Mouse (Mus musculus): Measurements from ENCODE around the gene Lad1. TPM values are rescaled to one million over a fixed set of nuclear protein-coding genes. Genes with fewer than 3 reads are reported as not detected.

Lad1 gene
- total and polyA plus RNA-seq, 2 experiments from 2014 or later = 0.40 to 0.81 TPM

DNA sequence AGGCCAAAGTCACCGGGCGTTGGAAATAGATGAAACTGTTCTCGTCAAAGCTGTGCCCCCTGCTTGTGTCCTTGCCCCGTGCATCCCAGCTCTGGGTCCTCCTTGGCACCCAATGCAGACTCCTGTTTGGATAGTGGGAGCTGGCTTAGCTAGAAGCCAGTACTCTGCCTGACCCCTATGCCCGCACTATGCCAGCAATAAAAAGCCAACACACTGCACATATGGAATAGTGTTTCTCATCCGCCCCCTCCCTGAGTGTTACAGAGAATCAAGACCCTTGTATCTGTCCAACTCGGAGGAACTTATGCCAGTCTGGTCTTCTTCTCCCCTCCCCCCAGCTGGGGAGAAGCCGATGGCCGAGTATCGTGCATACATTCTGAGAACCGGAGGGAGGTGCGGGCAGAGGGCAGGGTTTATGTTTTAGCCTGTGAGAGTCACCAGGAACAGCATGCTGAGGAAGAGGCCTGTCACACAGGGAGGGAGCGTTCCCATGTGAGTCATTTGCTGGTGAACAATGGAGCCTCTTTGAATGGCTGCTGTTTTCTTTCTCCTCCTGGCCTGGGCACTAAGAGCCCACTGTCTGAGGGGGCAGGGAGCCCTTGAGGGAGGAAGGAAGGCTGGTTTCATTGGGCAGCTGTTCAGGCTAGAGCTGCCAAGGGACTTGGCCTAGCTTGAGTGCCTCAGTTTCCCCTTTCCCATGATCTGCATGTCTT lies 33.8 kb downstream of the Lad1 start:
- ATAC-seq = peak; percentile 65
- no peak for TF ChIP-seq CTCF (IDR thresholded peaks at IDR 0.05; ENCODE audit: low read depth)
- no peak overlapping the region for H3K27ac ChIP-seq (ENCODE audit: low read depth, low read length)
- 35% methylated on average over 13 of the region's 13 CpGs for WGBS
- no peak overlapping the region for H3K4me3 ChIP-seq (ENCODE audit: low read depth, low read length)
- DNase-seq = peak; percentile 14
- no peak overlapping the region for H3K4me2 ChIP-seq (ENCODE audit: low read depth)
- H3K36me3 ChIP-seq (ENCODE audit: insufficient read depth) = no peaks in the 10 kb centered on the region
- H3K27me3 ChIP-seq (ENCODE audit: insufficient read depth, low read length) = no peaks in the 10 kb centered on the region
- H3K4me1 ChIP-seq (ENCODE audit: insufficient read depth) = no peaks in the 10 kb centered on the region
- H3K9ac ChIP-seq = no peak overlapping the region
- no peaks in the 10 kb centered on the region for H3K9me3 ChIP-seq (ENCODE audit: low read length)

- no peak for TF ChIP-seq CTCF (IDR thresholded peaks at IDR 0.05; ENCODE audit: low read depth)
- Histone ChIP-seq H3K36me3 (ENCODE audit: insufficient read depth) (no peaks in the 10 kb centered on the region), H3K9ac (no peak overlapping the region), H3K4me1 (ENCODE audit: insufficient read depth) (no peaks in the 10 kb centered on the region), H3K27me3 (ENCODE audit: insufficient read depth, low read length) (no peaks in the 10 kb centered on the region), H3K4me3 (ENCODE audit: low read depth, low read length) (no peak overlapping the region), H3K9me3 (ENCODE audit: low read length) (no peaks in the 10 kb centered on the region), H3K27ac (ENCODE audit: low read depth, low read length) (no peak overlapping the region), H3K4me2 (ENCODE audit: low read depth) (no peak overlapping the region)
- 93% methylated on average over 4 of the region's 4 CpGs for WGBS
- ATAC-seq (no peak), DNase-seq (no peak)
These were observed 34.8 kb downstream of the Lad1 start for GRCm38 (mm10) chr1:135853200-135853599.

GRCm38 (mm10) chr1:135854591-135855343 lies 36.4 kb downstream of the Lad1 start:
- Histone ChIP-seq H3K36me3 (ENCODE audit: insufficient read depth) (no peaks in the 10 kb centered on the region), H3K4me1 (ENCODE audit: insufficient read depth) (no peaks in the 10 kb centered on the region), H3K27me3 (ENCODE audit: insufficient read depth, low read length) (no peaks in the 10 kb centered on the region), H3K4me2 (ENCODE audit: low read depth) (no peak overlapping the region), H3K9me3 (ENCODE audit: low read length) (no peaks in the 10 kb centered on the region), H3K4me3 (ENCODE audit: low read depth, low read length) (no peak overlapping the region), H3K9ac (no peak overlapping the region), H3K27ac (ENCODE audit: low read depth, low read length) (no peak overlapping the region)
- ATAC-seq = no peak
- 87% methylated on average over 6 of the region's 6 CpGs for WGBS
- no peak for TF ChIP-seq CTCF (IDR thresholded peaks at IDR 0.05; ENCODE audit: low read depth)
- no peak for DNase-seq

- no peak overlapping the region for H3K4me3 ChIP-seq (ENCODE audit: low read depth, low read length)
- no peak for TF ChIP-seq CTCF (IDR thresholded peaks at IDR 0.05; ENCODE audit: low read depth)
- 95% methylated on average over 1 of the region's 1 CpGs for WGBS
These were observed 36.9 kb downstream of the Lad1 start for GRCm38 (mm10) chr1:135855344-135855687.

GRCm38 (mm10) chr1:135856070-135856469 lies 37.7 kb downstream of the Lad1 start:
- no peak for TF ChIP-seq CTCF (IDR thresholded peaks at IDR 0.05; ENCODE audit: low read depth)
- Histone ChIP-seq H3K4me2 (ENCODE audit: low read depth) (no peak overlapping the region), H3K4me1 (ENCODE audit: insufficient read depth) (no peaks in the 10 kb centered on the region), H3K9me3 (ENCODE audit: low read length) (no peaks in the 10 kb centered on the region), H3K27ac (ENCODE audit: low read depth, low read length) (no peak overlapping the region), H3K9ac (no peak overlapping the region), H3K4me3 (ENCODE audit: low read depth, low read length) (no peak overlapping the region), H3K36me3 (ENCODE audit: insufficient read depth) (no peaks in the 10 kb centered on the region), H3K27me3 (ENCODE audit: insufficient read depth, low read length) (no peaks in the 10 kb centered on the region)
- no peak for ATAC-seq
- WGBS = 74% methylated on average over 4 of the region's 4 CpGs
- DNase-seq = no peak

More at GRCm38 (mm10) chr1:135855344-135855687, 36.9 kb downstream of the Lad1 start:
- no peaks in the 10 kb centered on the region for H3K36me3 ChIP-seq (ENCODE audit: insufficient read depth)
- H3K9ac ChIP-seq = no peak overlapping the region
- H3K9me3 ChIP-seq (ENCODE audit: low read length) = no peaks in the 10 kb centered on the region
- no peaks in the 10 kb centered on the region for H3K4me1 ChIP-seq (ENCODE audit: insufficient read depth)
- H3K27me3 ChIP-seq (ENCODE audit: insufficient read depth, low read length) = no peaks in the 10 kb centered on the region
- ATAC-seq = no peak
- no peak overlapping the region for H3K4me2 ChIP-seq (ENCODE audit: low read depth)
- no peak for DNase-seq
- no peak overlapping the region for H3K27ac ChIP-seq (ENCODE audit: low read depth, low read length)

DNA sequence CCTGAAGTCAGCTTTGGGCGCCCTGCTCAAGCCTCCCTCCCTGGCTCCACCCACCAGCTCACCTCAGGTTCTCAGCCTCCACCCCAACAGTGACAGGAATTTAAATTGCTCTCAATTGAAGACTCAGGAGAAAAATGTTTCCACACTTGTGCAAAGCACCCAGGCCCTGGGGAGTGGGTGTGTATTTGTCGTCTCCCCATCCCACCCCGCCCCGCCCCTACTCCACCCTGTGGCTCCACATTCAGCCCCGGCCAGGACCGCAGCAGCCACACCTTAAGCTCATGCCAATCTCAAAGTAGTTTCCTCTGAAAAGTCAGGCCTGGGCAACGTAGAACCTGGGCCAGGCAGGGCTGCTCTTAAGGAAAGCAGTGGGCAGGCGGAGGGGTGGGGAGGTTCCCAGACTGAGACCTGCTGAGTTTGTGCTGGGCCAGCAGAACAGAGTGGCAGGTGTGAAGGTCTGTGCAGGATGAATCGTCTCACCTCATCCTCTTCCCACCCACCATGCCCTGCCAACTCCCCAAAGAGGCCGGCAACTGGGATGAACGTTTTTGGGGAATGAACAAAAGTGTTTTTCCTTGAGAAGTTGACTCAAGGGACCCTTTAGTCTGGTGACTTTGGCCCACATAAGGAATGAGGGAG lies 38.9 kb downstream of the Lad1 start:
- Histone ChIP-seq H3K9me3 (ENCODE audit: low read length) (no peaks in the 10 kb centered on the region), H3K9ac (no peak overlapping the region), H3K4me1 (ENCODE audit: insufficient read depth) (no peaks in the 10 kb centered on the region), H3K4me3 (ENCODE audit: low read depth, low read length) (no peak overlapping the region), H3K27me3 (ENCODE audit: insufficient read depth, low read length) (no peaks in the 10 kb centered on the region), H3K36me3 (ENCODE audit: insufficient read depth) (no peaks in the 10 kb centered on the region), H3K27ac (ENCODE audit: low read depth, low read length) (no peak overlapping the region), H3K4me2 (ENCODE audit: low read depth) (no peak overlapping the region)
- 69% methylated on average over 11 of the region's 11 CpGs for WGBS
- TF ChIP-seq CTCF (IDR thresholded peaks at IDR 0.05; ENCODE audit: low read depth) = no peak
- ATAC-seq (no peak), DNase-seq (no peak)

GRCm38 (mm10) chr1:135858533-135858932 lies 40.1 kb downstream of the Lad1 start:
- no peaks in the 10 kb centered on the region for H3K4me1 ChIP-seq (ENCODE audit: insufficient read depth)
- H3K36me3 ChIP-seq (ENCODE audit: insufficient read depth) = no peaks in the 10 kb centered on the region
- H3K4me2 ChIP-seq (ENCODE audit: low read depth) = no peak overlapping the region
- no peak for DNase-seq
- no peak overlapping the region for H3K27ac ChIP-seq (ENCODE audit: low read depth, low read length)
- no peak overlapping the region for H3K9ac ChIP-seq
- no peak for TF ChIP-seq CTCF (IDR thresholded peaks at IDR 0.05; ENCODE audit: low read depth)
- no peak overlapping the region for H3K4me3 ChIP-seq (ENCODE audit: low read depth, low read length)
- H3K9me3 ChIP-seq (ENCODE audit: low read length) = no peaks in the 10 kb centered on the region
- ATAC-seq = no peak
- no peaks in the 10 kb centered on the region for H3K27me3 ChIP-seq (ENCODE audit: insufficient read depth, low read length)
- WGBS = 96% methylated on average over 7 of the region's 7 CpGs

Measured in forebrain, postnatal 0 days (tissue).